32 mouse cellular contexts compared by ENCODE assay signal in the genomic region with DNA sequence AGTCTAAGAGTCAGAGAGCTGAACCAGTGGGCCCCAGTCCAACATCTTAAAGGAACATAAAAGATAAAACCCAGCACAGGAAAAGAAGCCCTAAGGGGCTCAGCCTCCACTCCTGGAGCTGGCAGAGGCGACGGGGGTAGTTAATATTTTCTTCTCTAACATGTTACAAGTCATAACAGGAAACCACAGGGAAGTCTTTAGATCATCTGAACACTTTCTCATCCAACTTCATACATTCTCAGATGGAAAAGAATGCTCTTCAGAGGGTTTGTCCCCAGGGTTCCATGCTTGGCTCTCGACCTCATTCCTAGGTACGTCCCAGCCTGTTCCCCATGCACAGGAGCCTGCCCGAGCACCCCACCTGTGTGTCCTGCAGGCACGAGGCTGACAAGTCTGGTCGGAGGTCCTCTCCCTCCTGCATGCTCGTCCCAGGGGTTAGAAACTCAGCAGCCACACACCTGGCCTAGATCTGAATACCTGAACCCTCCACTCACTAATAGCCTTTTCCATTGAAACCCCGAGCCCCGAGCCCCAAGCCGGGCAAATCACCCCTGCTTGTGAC. TPM values are rescaled to one million over a fixed set of nuclear protein-coding genes. Genes with fewer than 3 reads are reported as not detected.
DNase-seq lines count a peak whose midpoint lies in the region; ATAC-seq lines count a peak whose summit lies in the region.
"Had no signal": no experiment of that assay in that cellular context is flagged by ENCODE, and none has a peak within 500 bp of the region (broad histone marks: within the 10 kb centered on the region; RNA-seq: fewer than 3 reads in every experiment).

No protein-coding gene starts in this region.

- no peak overlapping the region for H3K4me3 ChIP-seq in embryonic facial prominence, embryonic 13.5 days
- H3K4me3 ChIP-seq in embryonic facial prominence, embryonic 15.5 days (replicated peaks), result no peak overlapping the region
- no peak overlapping the region for H3K4me3 ChIP-seq in limb, embryonic 15.5 days
- H3K4me3 ChIP-seq: erythroblast, embryonic 14.5 days; heart, adult 2 months; heart, embryonic 10.5 days; heart, embryonic 13.5 days; hindbrain, embryonic 12.5 days; hindbrain, embryonic 15.5 days had no signal

- ATAC-seq in embryonic facial prominence, embryonic 13.5 days (ENCODE audit: insufficient number of reproducible peaks, insufficient read depth, low FRiP score, low TSS enrichment, low read depth), result no peak
- ATAC-seq in embryonic facial prominence, embryonic 15.5 days (ENCODE audit: insufficient number of reproducible peaks, low FRiP score, low TSS enrichment, low read depth), result no peak
- no peak for ATAC-seq in limb, embryonic 15.5 days (ENCODE audit: insufficient number of reproducible peaks, low FRiP score, low TSS enrichment, low read depth)
- ATAC-seq: CD4-positive, CD25-positive, alpha-beta regulatory T cell, adult 4 months; forebrain, embryonic 14.5 days had no signal

- 67% methylated on average over 11 of the region's 11 CpGs for WGBS in embryonic facial prominence, embryonic 13.5 days
- 58% methylated on average over 11 of the region's 11 CpGs for WGBS in embryonic facial prominence, embryonic 15.5 days
- WGBS in limb, embryonic 15.5 days, result 59% methylated on average over 11 of the region's 11 CpGs

- H3K9ac ChIP-seq in embryonic facial prominence, embryonic 13.5 days, result no peak overlapping the region
- no peak overlapping the region for H3K9ac ChIP-seq in embryonic facial prominence, embryonic 15.5 days
- H3K9ac ChIP-seq in limb, embryonic 15.5 days, result no peak overlapping the region
- H3K9ac ChIP-seq: heart, embryonic 13.5 days; hindbrain, embryonic 12.5 days; hindbrain, embryonic 15.5 days had no signal

- no peaks in the 10 kb centered on the region for H3K36me3 ChIP-seq in embryonic facial prominence, embryonic 13.5 days
- H3K36me3 ChIP-seq in embryonic facial prominence, embryonic 15.5 days, result no peaks in the 10 kb centered on the region
- no peaks in the 10 kb centered on the region for H3K36me3 ChIP-seq in limb, embryonic 15.5 days
- H3K36me3 ChIP-seq: heart, embryonic 10.5 days; heart, embryonic 13.5 days; hindbrain, embryonic 12.5 days; hindbrain, embryonic 15.5 days had no signal

- H3K27me3 ChIP-seq in embryonic facial prominence, embryonic 13.5 days, result no peaks in the 10 kb centered on the region
- no peaks in the 10 kb centered on the region for H3K27me3 ChIP-seq in embryonic facial prominence, embryonic 15.5 days
- H3K27me3 ChIP-seq in limb, embryonic 15.5 days, result no peaks in the 10 kb centered on the region
- H3K27me3 ChIP-seq: heart, embryonic 13.5 days; hindbrain, embryonic 12.5 days; hindbrain, embryonic 15.5 days had no signal

- no peak overlapping the region for H3K4me2 ChIP-seq in embryonic facial prominence, embryonic 13.5 days
- H3K4me2 ChIP-seq in embryonic facial prominence, embryonic 15.5 days (replicated peaks), result no peak overlapping the region; the same call in 1 of the 2 replicates
- H3K4me2 ChIP-seq in limb, embryonic 15.5 days, result no peak overlapping the region
- H3K4me2 ChIP-seq: heart, embryonic 13.5 days; hindbrain, embryonic 12.5 days; hindbrain, embryonic 15.5 days had no signal

- intact Hi-C loops in gastrocnemius, postnatal 14 days (cut with DNase I; ENCODE audit: low total_unique reads), result no loop called here
- intact Hi-C loops in left cerebral cortex, postnatal 14 days (cut with DNase I), result no loop called here

- no peaks in the 10 kb centered on the region for H3K9me3 ChIP-seq in embryonic facial prominence, embryonic 13.5 days
- H3K9me3 ChIP-seq in embryonic facial prominence, embryonic 15.5 days (replicated peaks), result no peaks in the 10 kb centered on the region
- H3K9me3 ChIP-seq in limb, embryonic 15.5 days, result no peaks in the 10 kb centered on the region
- H3K9me3 ChIP-seq: heart, embryonic 10.5 days; heart, embryonic 13.5 days; hindbrain, embryonic 12.5 days; hindbrain, embryonic 15.5 days had no signal

- DNase-seq in gastrocnemius, postnatal 14 days, result no peak
- DNase-seq in left cerebral cortex, postnatal 14 days (ENCODE audit: low spot score in 2 of 2), result no peak
- DNase-seq in kidney, postnatal 14 days, result no peak
- DNase-seq: adrenal gland, adult 2 months; adrenal gland, postnatal 14 days; cerebellum, adult 11 months; cerebellum, adult 2 months; cerebellum, adult 9-11 months; cerebellum, postnatal 25 days; gastrocnemius, postnatal 36 days; heart, adult 2 months; heart, postnatal 14 days had no signal

- H3K4me1 ChIP-seq in embryonic facial prominence, embryonic 13.5 days, result peaks cover 24% of the 10 kb centered on the region
- H3K4me1 ChIP-seq in embryonic facial prominence, embryonic 15.5 days, result peaks cover 21% of the 10 kb centered on the region; the same call in 1 of the 2 replicates
- H3K4me1 ChIP-seq in limb, embryonic 15.5 days, result peaks cover 9% of the 10 kb centered on the region; the same call in 1 of the 2 replicates
- H3K4me1 ChIP-seq: heart, embryonic 13.5 days; hindbrain, embryonic 12.5 days; hindbrain, embryonic 15.5 days had no signal

- peak overlapping the region; percentile 30; the same call in 1 of the 2 replicates for H3K27ac ChIP-seq in embryonic facial prominence, embryonic 13.5 days
- peak overlapping the region; percentile 48 for H3K27ac ChIP-seq in embryonic facial prominence, embryonic 15.5 days (replicated peaks)
- peak overlapping the region; percentile 50 for H3K27ac ChIP-seq in limb, embryonic 15.5 days
- H3K27ac ChIP-seq: heart, adult 2 months; heart, embryonic 10.5 days; heart, embryonic 13.5 days; hindbrain, embryonic 12.5 days; hindbrain, embryonic 15.5 days had no signal

RNA-seq across cellular contexts. Expression of a gene that starts 48.8 kb away (rescaled TPM):
- 9.2 and 12.6 TPM in 2 replicates for polyA plus RNA-seq in embryonic facial prominence, embryonic 13.5 days (2015; fragmentation: Nextera tagmentation; extraction: Ambion mirVana)
- polyA plus RNA-seq in embryonic facial prominence, embryonic 15.5 days (2015; fragmentation: Nextera tagmentation; extraction: Ambion mirVana), result 9.0 and 10.4 TPM in 2 replicates
- polyA plus RNA-seq in limb, embryonic 15.5 days (2015; fragmentation: Nextera tagmentation; extraction: Ambion mirVana), result 5.9 and 7.7 TPM in 2 replicates
- 1 to 10 TPM; 3.7 to 8.9 TPM for total RNA-seq in gastrocnemius, postnatal 14 days (2021)
- total RNA-seq in left cerebral cortex, postnatal 14 days (2021), result 1 to 10 TPM; 6.3 to 9.5 TPM
- total RNA-seq: granulocyte monocyte progenitor cell, adult 5-6 weeks; heart, adult 2 months; hematopoietic stem cell, adult 5-6 weeks; MEL had no signal
- polyA plus RNA-seq: C2C12; CD4-positive, CD25-positive, alpha-beta regulatory T cell, adult 4 months; erythroblast, embryonic 14.5 days had no signal

RNA-seq across cellular contexts. Expression of a gene that starts 52.9 kb away (rescaled TPM):
- not detected in 2 replicates for polyA plus RNA-seq in embryonic facial prominence, embryonic 13.5 days (2015; fragmentation: Nextera tagmentation; extraction: Ambion mirVana)
- polyA plus RNA-seq in embryonic facial prominence, embryonic 15.5 days (2015; fragmentation: Nextera tagmentation; extraction: Ambion mirVana), result not detected in 2 replicates
- polyA plus RNA-seq in limb, embryonic 15.5 days (2015; fragmentation: Nextera tagmentation; extraction: Ambion mirVana), result not detected in 2 replicates
- total RNA-seq in gastrocnemius, postnatal 14 days (2021), result under 1 TPM; 0.13 to 0.21 TPM
- total RNA-seq in left cerebral cortex, postnatal 14 days (2021), result under 1 TPM in 1 of 2 experiments, not detected in 1; 0.13 TPM
- total RNA-seq: adrenal gland, adult 2 months; adrenal gland, postnatal 14 days; adrenal gland, postnatal 4 days; common myeloid progenitor, adult 5-6 weeks; gastrocnemius, adult 8-10 months; gastrocnemius, postnatal 36 days; granulocyte monocyte progenitor cell, adult 5-6 weeks; heart, adult 2 months; heart, postnatal 14 days; hematopoietic stem cell, adult 5-6 weeks; MEL had no signal
- polyA plus RNA-seq: C2C12; erythroblast, embryonic 14.5 days; forebrain, embryonic 11.5 days; forebrain, embryonic 14.5 days; heart, embryonic 10.5 days; heart, embryonic 13.5 days; heart, embryonic 16.5 days; intestine, embryonic 14.5 days had no signal
